Mouse (Mus musculus): Measurements from ENCODE around the gene Slc22a2. TPM values are rescaled to one million over a fixed set of nuclear protein-coding genes. Genes with fewer than 3 reads are reported as not detected.

The Slc22a2 gene
- polyA plus RNA-seq, 1 experiment from 2014 or later, result not detected

GRCm38 (mm10) chr17:12631771-12632600 lies 48.1 kb downstream of the Slc22a2 start:
- ATAC-seq, result peak; percentile 12
- in situ Hi-C loops (cut with MboI; ENCODE audit: low pct_unique_long_range_greater_than_20kb), result no loop called here
- H3K27me3 ChIP-seq, result peaks cover 18% of the 10 kb centered on the region
- POLR2A ChIA-PET, result no interaction called here
- CTCF ChIA-PET, result no interaction called here
- no peak for TF ChIP-seq CTCF (IDR thresholded peaks at IDR 0.05)
- no peak for DNase-seq (ENCODE audit: low read depth, low spot score)

- ChIA-PET CTCF (no interaction called here), POLR2A (no interaction called here)
- in situ Hi-C loops (cut with MboI; ENCODE audit: low pct_unique_long_range_greater_than_20kb), result no loop called here
- DNase-seq (ENCODE audit: low read depth, low spot score), result no peak
- TF ChIP-seq CTCF (IDR thresholded peaks at IDR 0.05), result no peak
- ATAC-seq, result no peak
- H3K27me3 ChIP-seq, result peaks cover 19% of the 10 kb centered on the region
Measured at GRCm38 (mm10) chr17:12634814-12635213, 50.9 kb downstream of the Slc22a2 start.

GRCm38 (mm10) chr17:12639585-12639984 lies 55.7 kb downstream of the Slc22a2 start:
- ChIA-PET CTCF (no interaction called here), POLR2A (no interaction called here)
- peak; percentile 27 for TF ChIP-seq CTCF (IDR thresholded peaks at IDR 0.05)
- DNase-seq (ENCODE audit: low read depth, low spot score) (no peak), ATAC-seq (no peak)
- in situ Hi-C loops (cut with MboI; ENCODE audit: low pct_unique_long_range_greater_than_20kb), result no loop called here
- H3K27me3 ChIP-seq, result peaks cover 19% of the 10 kb centered on the region

- POLR2A ChIA-PET, result no interaction called here
- in situ Hi-C loops (cut with MboI; ENCODE audit: low pct_unique_long_range_greater_than_20kb), result no loop called here
- peaks cover 19% of the 10 kb centered on the region for H3K27me3 ChIP-seq
- ATAC-seq (no peak), DNase-seq (ENCODE audit: low read depth, low spot score) (no peak)
- TF ChIP-seq CTCF (IDR thresholded peaks at IDR 0.05), result no peak
- CTCF ChIA-PET, result no interaction called here
Measured at GRCm38 (mm10) chr17:12641087-12641486, 57.2 kb downstream of the Slc22a2 start.

- ATAC-seq (no peak), DNase-seq (ENCODE audit: low read depth, low spot score) (no peak)
- in situ Hi-C loops (cut with MboI; ENCODE audit: low pct_unique_long_range_greater_than_20kb), result no loop called here
- ChIA-PET POLR2A (no interaction called here), CTCF (no interaction called here)
- H3K27me3 ChIP-seq, result peaks cover 16% of the 10 kb centered on the region
- no peak for TF ChIP-seq CTCF (IDR thresholded peaks at IDR 0.05)
Measured at GRCm38 (mm10) chr17:12645461-12645860, 61.5 kb downstream of the Slc22a2 start.

- H3K27me3 ChIP-seq, result peaks cover 17% of the 10 kb centered on the region
- ChIA-PET POLR2A (no interaction called here), CTCF (no interaction called here)
- ATAC-seq (no peak), DNase-seq (ENCODE audit: low read depth, low spot score) (no peak)
- no peak for TF ChIP-seq CTCF (IDR thresholded peaks at IDR 0.05)
- in situ Hi-C loops (cut with MboI; ENCODE audit: low pct_unique_long_range_greater_than_20kb), result no loop called here
Measured at GRCm38 (mm10) chr17:12652604-12653003, 68.7 kb downstream of the Slc22a2 start.

- POLR2A ChIA-PET, result no interaction called here
- in situ Hi-C loops (cut with MboI; ENCODE audit: low pct_unique_long_range_greater_than_20kb), result no loop called here
- no peak for ATAC-seq
- no peak for TF ChIP-seq CTCF (IDR thresholded peaks at IDR 0.05)
- DNase-seq (ENCODE audit: low read depth, low spot score), result no peak
- peaks cover 9% of the 10 kb centered on the region for H3K27me3 ChIP-seq
- CTCF ChIA-PET, result no interaction called here
Measured at GRCm38 (mm10) chr17:12654061-12654460, 70.1 kb downstream of the Slc22a2 start.

GRCm38 (mm10) chr17:12655826-12656225 lies 71.9 kb downstream of the Slc22a2 start:
- ATAC-seq, result no peak
- H3K27me3 ChIP-seq, result peaks cover 9% of the 10 kb centered on the region
- ChIA-PET POLR2A (no interaction called here), CTCF (no interaction called here)
- DNase-seq (ENCODE audit: low read depth, low spot score), result no peak
- in situ Hi-C loops (cut with MboI; ENCODE audit: low pct_unique_long_range_greater_than_20kb), result loop anchor here (5.0 kb wide), 2 partner anchors 119 to 239 kb away; no protein-coding TSS in a partner anchor
- TF ChIP-seq CTCF (IDR thresholded peaks at IDR 0.05), result no peak

GRCm38 (mm10) chr17:12658784-12659183 lies 74.9 kb downstream of the Slc22a2 start:
- POLR2A ChIA-PET, result no interaction called here
- no peak for TF ChIP-seq CTCF (IDR thresholded peaks at IDR 0.05)
- peaks cover 5% of the 10 kb centered on the region for H3K27me3 ChIP-seq
- ATAC-seq, result no peak
- CTCF ChIA-PET, result no interaction called here
- in situ Hi-C loops (cut with MboI; ENCODE audit: low pct_unique_long_range_greater_than_20kb), result loop anchor here (5.0 kb wide), 2 partner anchors 121 to 241 kb away; no protein-coding TSS in a partner anchor
- DNase-seq (ENCODE audit: low read depth, low spot score), result no peak

GRCm38 (mm10) chr17:12659233-12659632 lies 75.3 kb downstream of the Slc22a2 start:
- no peak for DNase-seq (ENCODE audit: low read depth, low spot score)
- no peak for TF ChIP-seq CTCF (IDR thresholded peaks at IDR 0.05)
- ChIA-PET POLR2A (no interaction called here), CTCF (no interaction called here)
- H3K27me3 ChIP-seq, result peaks cover 5% of the 10 kb centered on the region
- in situ Hi-C loops (cut with MboI; ENCODE audit: low pct_unique_long_range_greater_than_20kb), result loop anchor here (5.0 kb wide), 2 partner anchors 122 to 242 kb away; no protein-coding TSS in a partner anchor
- ATAC-seq, result no peak

GRCm38 (mm10) chr17:12660572-12661260 lies 76.8 kb downstream of the Slc22a2 start:
- H3K27me3 ChIP-seq, result peaks cover 5% of the 10 kb centered on the region
- POLR2A ChIA-PET, result no interaction called here
- in situ Hi-C loops (cut with MboI; ENCODE audit: low pct_unique_long_range_greater_than_20kb), result no loop called here
- ATAC-seq (no peak), DNase-seq (ENCODE audit: low read depth, low spot score) (no peak)
- peak; percentile 81 for TF ChIP-seq CTCF (IDR thresholded peaks at IDR 0.05)
- CTCF ChIA-PET, result interaction anchor here (0.8 to 1.4 kb wide), 9 partner anchors 13 to 149 kb away, joined by 3 to 6 read pairs (median 3); no protein-coding TSS in a partner anchor
